Mouse (Mus musculus) kidney, adult 9 months (tissue): ENCODE data around the gene Slc6a13.

Experiments used
- DNase-seq: peaks from one replicate; pipeline ENCODE4 v3.0.0; 2022

The Slc6a13 gene

GRCm38 (mm10) chr6:121382071-121382470 is 82.0 kb downstream of the Slc6a13 start:
- no peak for DNase-seq

- no peak for DNase-seq
Measured at GRCm38 (mm10) chr6:121385397-121385796, 85.4 kb downstream of the Slc6a13 start.
